Mouse (Mus musculus) layer of hippocampus, adult 6 months (tissue): ENCODE results near the gene St7. TPM values are rescaled to one million over a fixed set of nuclear protein-coding genes. Genes with fewer than 3 reads are reported as not detected.

ENCODE experiments used
- long read RNA-seq, 2 experiments: library from polyadenylated mRNA; unstranded; transcript quantifications; one replicate each; pipeline ENCODE4 v2.0.0; 2019 to 2020
- polyA plus RNA-seq: library from polyadenylated mRNA; unstranded; fragments of <200 nt; fragmentation: Nextera tagmentation; gene quantifications from 2 replicates; pipeline ENCODE4 v1.2.3, GENCODE M21; 2021

The St7 gene
- polyA plus RNA-seq: 14.0 and 14.9 TPM in 2 replicates
- long read RNA-seq, experiment 1, transcript St7-203 (16 exons, 2,288 nt): major isoform, 9 of 23 reads
- long read RNA-seq, experiment 1, partial matches to known transcripts: 8 of 23 reads
- long read RNA-seq, experiment 1, other reads (novel, unspliced or antisense): 4 of 23 reads
- long read RNA-seq, experiment 2, full-length matches to known transcripts: 82 of 101 reads
- long read RNA-seq, experiment 2, partial matches to known transcripts: 2 of 101 reads
- long read RNA-seq, experiment 2, other reads (novel, unspliced or antisense): 17 of 101 reads

DNA sequence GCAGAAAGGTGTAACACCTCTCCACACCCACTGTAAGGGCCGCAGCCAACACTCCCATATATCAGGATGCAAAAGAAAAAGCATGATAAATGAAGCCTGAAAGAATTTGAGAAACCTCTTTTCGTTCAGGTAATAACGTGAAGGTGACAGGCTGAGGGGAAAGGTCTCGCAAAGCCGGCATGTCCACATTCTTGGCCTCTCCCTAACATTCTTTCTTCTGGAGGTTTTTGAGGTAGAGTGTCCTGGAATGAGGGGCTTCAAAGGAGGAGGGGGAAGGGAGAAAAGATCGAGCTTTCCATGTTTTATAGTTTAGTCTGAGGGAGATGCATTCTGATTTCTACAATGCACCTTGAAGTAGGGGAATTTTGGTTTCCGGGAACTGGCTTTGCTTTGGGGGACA lies at the start of gene St7:
St7 (plus strand) TSS at position 287 of the 400 bp plus-strand sequence.

Other genes with a start within 250 kb of the St7 start
- 0.69 and 0.82 TPM in 2 replicates for gene Met, start 229.1 kb upstream of the St7 start, polyA plus RNA-seq
- gene Capza2, start 56.7 kb upstream of the St7 start, polyA plus RNA-seq: 365 and 370 TPM in 2 replicates